Mouse (Mus musculus) neural tube, embryonic 11.5 days (tissue): Measurements from ENCODE around the gene Spz1. TPM values are rescaled to one million over a fixed set of nuclear protein-coding genes. Genes with fewer than 3 reads are reported as not detected.

Experiments
- ATAC-seq: fragments of 200-750 bp; cut with Nextera tagmentation; 2 replicates; pipeline ENCODE4 v1.8.0; 2017; ENCODE audit warnings: moderate number of reproducible peaks, mild to moderate bottlenecking, moderate TSS enrichment, moderate library complexity; ENCODE audit not compliant: insufficient read depth, low FRiP score, low TSS enrichment
- DNase-seq: peaks from one replicate; pipeline ENCODE4 v3.0.0-alpha.2; 2015; ENCODE audit warnings: low spot score
- H3K27ac ChIP-seq: fragments of 300-500 bp; sonication (generic); 2 replicates; pipeline ENCODE4 v1.5.1; 2014; ENCODE audit warnings: low read depth, mild to moderate bottlenecking, low read length
- H3K27me3 ChIP-seq: fragments of 300-500 bp; sonication (generic); 2 replicates; pipeline ENCODE4 v1.6.1; 2014; ENCODE audit warnings: mild to moderate bottlenecking, low read length, mixed read lengths; ENCODE audit not compliant: control insufficient read depth, insufficient read depth
- H3K36me3 ChIP-seq: fragments of 300-500 bp; sonication (generic); 2 replicates; pipeline ENCODE4 v1.6.1; 2014; ENCODE audit warnings: mild to moderate bottlenecking, low read length, moderate library complexity, mixed read lengths; ENCODE audit not compliant: control insufficient read depth, insufficient read depth
- H3K4me1 ChIP-seq: fragments of 300-500 bp; sonication (generic); 2 replicates; pipeline ENCODE4 v1.6.1; 2014; ENCODE audit warnings: low read length, mixed read lengths; ENCODE audit not compliant: control insufficient read depth, insufficient read depth
- H3K4me2 ChIP-seq: fragments of 300-500 bp; sonication (generic); 2 replicates; pipeline ENCODE4 v1.6.1; 2014; ENCODE audit warnings: low read depth, mild to moderate bottlenecking, moderate library complexity
- H3K4me3 ChIP-seq: fragments of 300-500 bp; sonication (generic); 2 replicates; pipeline ENCODE4 v1.5.1; 2014; ENCODE audit warnings: low read depth, low read length
- H3K9ac ChIP-seq: fragments of 300-500 bp; sonication (generic); 2 replicates; pipeline ENCODE4 v1.6.1; 2014; ENCODE audit warnings: mild to moderate bottlenecking, low read length
- H3K9me3 ChIP-seq: fragments of 300-500 bp; sonication (generic); 2 replicates; pipeline ENCODE4 v1.6.1; 2016; ENCODE audit warnings: low read length; ENCODE audit not compliant: control insufficient read depth
- WGBS: fragments of 180-500 bp; shearing (Covaris S2); extraction: QIAGEN DNeasy Blood & Tissue Kit; methylation state at CpG from one replicate; pipeline ENCODE4 v1.1.7; 2014; 5-methylcytosine and 5-hydroxymethylcytosine counted together
- polyA plus RNA-seq: library from polyadenylated mRNA; unstranded; fragments of >200 nt; fragmentation: Nextera tagmentation; extraction: Ambion mirVana; gene quantifications from 2 replicates; pipeline ENCODE4 v1.2.1, GENCODE M21; 2014

Spz1 gene
- polyA plus RNA-seq: not detected in 2 replicates

DNA sequence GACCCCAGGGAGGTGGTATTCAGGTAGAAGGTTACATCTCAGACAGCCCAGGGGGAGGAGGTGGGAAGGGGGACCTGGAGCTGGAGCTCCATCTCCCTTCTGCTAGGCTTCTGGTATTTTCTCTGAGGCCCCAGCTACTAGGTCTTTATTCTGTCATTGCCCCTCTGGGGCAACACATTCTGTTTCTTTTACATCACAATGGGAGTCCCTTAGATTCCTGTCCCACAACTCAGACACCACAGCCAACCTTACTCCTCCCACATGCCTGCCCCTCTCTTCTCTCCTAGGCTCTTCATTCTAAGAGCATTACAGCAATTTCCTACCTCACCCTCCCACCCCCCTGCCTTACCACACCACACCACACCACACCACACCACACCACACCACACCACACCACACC lies at the start of gene Spz1:
Gene Spz1 (minus strand): TSS at position 101 of the 400 bp plus-strand sequence.
- H3K4me1 ChIP-seq: no peaks in the 10 kb centered on the region
- no peaks in the 10 kb centered on the region for H3K36me3 ChIP-seq
- H3K27ac ChIP-seq: no peak within 1 kb of the TSS
- ATAC-seq: no peak
- no peak for DNase-seq
- no peak within 1 kb of the TSS for H3K9ac ChIP-seq
- no peak within 1 kb of the TSS for H3K4me3 ChIP-seq
- no peak within 1 kb of the TSS for H3K4me2 ChIP-seq
- no peaks in the 10 kb centered on the region for H3K9me3 ChIP-seq
- no peaks in the 10 kb centered on the region for H3K27me3 ChIP-seq

- Histone ChIP-seq H3K36me3 (no peaks in the 10 kb centered on the region), H3K9ac (no peak overlapping the region), H3K9me3 (no peaks in the 10 kb centered on the region), H3K27me3 (no peaks in the 10 kb centered on the region), H3K4me3 (no peak overlapping the region), H3K4me2 (no peak overlapping the region), H3K4me1 (0 out of 2 replicates have a peak, but pooled peaks cover 2% of the 10 kb centered on the region), H3K27ac (no peak overlapping the region)
- DNase-seq: no peak
- no peak for ATAC-seq
- 96% methylated on average over 8 of the region's 8 CpGs for WGBS
These were observed 40.5 kb upstream of the Spz1 start for GRCm38 (mm10) chr13:92616459-92616858.

GRCm38 (mm10) chr13:92615201-92615600 lies 39.2 kb upstream of the Spz1 start:
- 88% methylated on average over 5 of the region's 5 CpGs for WGBS
- Histone ChIP-seq H3K27me3 (no peaks in the 10 kb centered on the region), H3K9me3 (no peaks in the 10 kb centered on the region), H3K4me2 (no peak overlapping the region), H3K36me3 (no peaks in the 10 kb centered on the region), H3K4me3 (no peak overlapping the region), H3K9ac (no peak overlapping the region), H3K27ac (no peak overlapping the region), H3K4me1 (0 out of 2 replicates have a peak, but pooled peaks cover 2% of the 10 kb centered on the region)
- no peak for ATAC-seq
- no peak for DNase-seq

- Histone ChIP-seq H3K4me3 (no peak overlapping the region), H3K4me2 (peak overlapping the region; percentile 4; the same call in 1 of the 2 replicates), H3K36me3 (no peaks in the 10 kb centered on the region), H3K9me3 (no peaks in the 10 kb centered on the region), H3K4me1 (0 out of 2 replicates have a peak, but pooled peaks cover 7% of the 10 kb centered on the region), H3K27ac (no peak overlapping the region), H3K9ac (no peak overlapping the region), H3K27me3 (no peaks in the 10 kb centered on the region)
- DNase-seq: no peak
- WGBS: 83% methylated on average over 5 of the region's 5 CpGs
- ATAC-seq: no peak
These were observed 37.1 kb upstream of the Spz1 start for GRCm38 (mm10) chr13:92613094-92613493.

DNA sequence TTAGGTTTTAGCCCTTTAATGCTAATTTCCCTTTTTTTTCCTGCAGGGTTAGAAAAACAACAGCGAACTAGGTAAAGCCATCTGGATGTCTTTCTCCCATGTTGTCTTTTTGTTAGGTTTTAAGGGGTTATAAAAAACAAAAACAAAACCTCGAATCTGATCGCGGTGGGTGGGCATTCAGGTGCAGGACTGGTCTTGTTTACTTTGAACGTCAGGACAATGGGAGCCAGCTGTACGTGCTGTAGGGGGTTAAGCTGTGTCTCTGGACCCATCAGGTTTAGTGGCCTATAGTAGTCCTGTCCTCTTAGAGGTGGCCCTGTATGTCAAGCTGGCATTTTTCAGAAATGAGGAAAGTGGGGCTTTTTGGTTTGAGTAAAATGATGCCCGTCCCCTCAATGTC lies 35.9 kb upstream of the Spz1 start:
- Histone ChIP-seq H3K9ac (peak overlapping the region; percentile 75; the same call in 1 of the 2 replicates), H3K27ac (no peak overlapping the region), H3K36me3 (no peaks in the 10 kb centered on the region), H3K4me3 (peak overlapping the region; percentile 73), H3K9me3 (no peaks in the 10 kb centered on the region), H3K4me1 (0 out of 2 replicates have a peak, but pooled peaks cover 7% of the 10 kb centered on the region), H3K4me2 (peak overlapping the region; percentile 85), H3K27me3 (no peaks in the 10 kb centered on the region)
- 4% methylated on average over 7 of the region's 7 CpGs for WGBS
- DNase-seq (no peak), ATAC-seq (no peak)

GRCm38 (mm10) chr13:92611254-92611784 lies 35.3 kb upstream of the Spz1 start:
- no peak for DNase-seq
- Histone ChIP-seq H3K9ac (peak overlapping the region; percentile 75), H3K27ac (peak overlapping the region; percentile 65), H3K36me3 (no peaks in the 10 kb centered on the region), H3K9me3 (no peaks in the 10 kb centered on the region), H3K4me2 (peak overlapping the region; percentile 85), H3K27me3 (no peaks in the 10 kb centered on the region), H3K4me3 (peak overlapping the region; percentile 73), H3K4me1 (0 out of 2 replicates have a peak, but pooled peaks cover 7% of the 10 kb centered on the region)
- ATAC-seq: peak; percentile 56
- under 1% methylated on average over 42 of the region's 43 CpGs for WGBS

DNA sequence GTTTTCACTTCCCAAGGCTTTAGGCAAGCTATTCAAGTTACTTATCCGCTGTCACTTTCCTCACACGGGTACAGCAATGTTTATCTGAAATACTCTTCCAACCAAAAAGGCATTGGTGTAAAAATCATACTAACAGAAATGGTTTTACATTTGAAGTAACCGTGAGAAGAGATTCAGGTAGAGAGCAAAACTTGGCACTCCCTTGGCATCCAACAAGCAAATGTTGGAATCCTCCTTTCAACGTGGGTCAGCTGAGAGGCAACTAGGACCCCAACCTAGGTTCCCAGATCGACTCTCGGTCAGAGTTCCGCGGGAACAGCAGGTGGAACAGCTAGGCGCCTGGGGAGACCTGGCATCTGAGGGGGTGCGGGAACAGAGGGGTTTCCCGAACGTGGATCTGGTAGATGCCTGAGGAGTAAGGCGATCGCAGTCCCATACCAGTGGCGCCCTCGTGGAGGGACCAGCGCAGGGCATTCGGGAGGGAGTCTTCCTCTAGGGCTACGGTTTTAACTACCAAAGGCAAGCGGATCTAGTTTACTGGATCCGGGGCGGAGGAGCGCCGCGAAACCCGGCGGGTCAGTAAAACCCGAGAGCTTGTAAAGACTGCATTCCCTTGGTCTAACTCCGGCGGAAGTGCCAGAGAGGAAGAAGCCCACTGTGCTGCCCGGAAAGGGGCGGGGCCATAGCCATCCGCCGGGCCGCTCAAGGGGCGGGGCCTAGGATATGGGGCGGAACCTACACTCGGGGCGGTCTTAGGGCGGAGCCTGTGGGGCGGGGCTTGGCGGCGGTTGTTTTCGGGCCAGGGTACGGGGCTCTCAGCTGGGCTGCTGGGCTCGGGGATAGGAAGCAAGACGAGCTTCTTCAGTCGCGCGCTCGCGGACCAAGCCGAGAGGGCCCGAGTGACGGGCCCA lies 34.6 kb upstream of the Spz1 start, which contains the start of gene Serinc5:
Gene Serinc5 (plus strand): TSS at position 781 of the 911 bp plus-strand sequence.
- no peaks in the 10 kb centered on the region for H3K9me3 ChIP-seq
- H3K27me3 ChIP-seq: no peaks in the 10 kb centered on the region
- peak within 1 kb of the TSS; percentile 79 for H3K27ac ChIP-seq
- peak within 1 kb of the TSS; percentile 73 for H3K4me3 ChIP-seq
- peak within 1 kb of the TSS; percentile 78 for H3K9ac ChIP-seq
- ATAC-seq (peak; percentile 99), DNase-seq (peak; percentile 98)
- no peaks in the 10 kb centered on the region for H3K36me3 ChIP-seq
- H3K4me2 ChIP-seq: peak within 1 kb of the TSS; percentile 85
- H3K4me1 ChIP-seq: 0 out of 2 replicates have a peak, but pooled peaks cover 7% of the 10 kb centered on the region
- under 1% methylated on average over 55 of the region's 55 CpGs for WGBS

GRCm38 (mm10) chr13:92609486-92610310 lies 33.7 kb upstream of the Spz1 start:
- Histone ChIP-seq H3K27ac (0 out of 2 replicates have a peak overlapping the region, but pooled peaks have one; percentile 27), H3K36me3 (no peaks in the 10 kb centered on the region), H3K4me2 (peak overlapping the region; percentile 85), H3K27me3 (no peaks in the 10 kb centered on the region), H3K9ac (no peak overlapping the region), H3K4me3 (peak overlapping the region; percentile 73), H3K4me1 (0 out of 2 replicates have a peak, but pooled peaks cover 7% of the 10 kb centered on the region), H3K9me3 (no peaks in the 10 kb centered on the region)
- no peak for ATAC-seq
- WGBS: 15% methylated on average over 13 of the region's 13 CpGs
- peak; percentile 21 for DNase-seq
